11 mouse cellular contexts compared by ENCODE assay signal in genomic region chr16:49905041-49905440, GRCm38 (mm10).
DNase-seq lines count a peak whose midpoint lies in the region; ATAC-seq and TF ChIP-seq lines count a peak whose summit lies in the region.
"Had no signal": no experiment of that assay in that cellular context is flagged by ENCODE, and none has a peak within 500 bp of the region (broad histone marks: within the 10 kb centered on the region; RNA-seq: fewer than 3 reads in every experiment).

No protein-coding gene starts in this region.

- no peak overlapping the region for H3K9ac ChIP-seq in heart, postnatal 0 days (replicated peaks; ENCODE audit: low read depth, low read length)
- H3K9ac ChIP-seq in liver, embryonic 14.5 days (replicated peaks) = 0 out of 2 replicates have a peak overlapping the region, but pooled peaks have one; percentile 34
- H3K9ac ChIP-seq: forebrain, embryonic 12.5 days had no signal

- no peak for TF ChIP-seq CTCF in heart, postnatal 0 days (IDR thresholded peaks at IDR 0.05; ENCODE audit: low read depth)
- TF ChIP-seq CTCF in liver, embryonic 14.5 days (IDR thresholded peaks at IDR 0.05; ENCODE audit: low read depth) = no peak

- H3K4me2 ChIP-seq in heart, postnatal 0 days (ENCODE audit: low read depth, low read length) = 0 out of 2 replicates have a peak overlapping the region, but pooled peaks have one; percentile 3
- H3K4me2 ChIP-seq in liver, embryonic 14.5 days (ENCODE audit: low read depth) = peak overlapping the region; percentile 37
- H3K4me2 ChIP-seq: forebrain, embryonic 12.5 days had no signal

- intact Hi-C loops in heart, postnatal 36 days (cut with DNase I) = loop anchor here (1.0 kb wide), 1 partner anchor 50 kb away; no protein-coding TSS in a partner anchor
- intact Hi-C loops in left cerebral cortex, postnatal 10 days (cut with DNase I) = no loop called here

- peaks cover 29% of the 10 kb centered on the region for H3K4me1 ChIP-seq in heart, embryonic 10.5 days
- H3K4me1 ChIP-seq in heart, postnatal 0 days (ENCODE audit: control insufficient read depth, insufficient read depth) = peaks cover 27% of the 10 kb centered on the region
- peaks cover 37 to 41% of the 10 kb centered on the region in 2 experiments for H3K4me1 ChIP-seq in liver, embryonic 14.5 days (replicated peaks; ENCODE audit: control insufficient read depth in 2 of 2, insufficient read depth in 2 of 2, low read length in 1 of 2)

- H3K36me3 ChIP-seq in heart, embryonic 10.5 days = no peaks in the 10 kb centered on the region
- H3K36me3 ChIP-seq in heart, postnatal 0 days (replicated peaks; ENCODE audit: control insufficient read depth, insufficient read depth, low read length) = peaks cover 9% of the 10 kb centered on the region
- peaks cover 90% of the 10 kb centered on the region for H3K36me3 ChIP-seq in liver, embryonic 14.5 days (replicated peaks; ENCODE audit: control insufficient read depth, insufficient read depth, low read depth)
- H3K36me3 ChIP-seq: forebrain, embryonic 12.5 days had no signal

- no peak for TF ChIP-seq EP300 in heart, postnatal 0 days (IDR thresholded peaks at IDR 0.05; ENCODE audit: low read depth)
- 0 out of 2 replicates have a peak, but pooled peaks have one; percentile 27 for TF ChIP-seq EP300 in liver, embryonic 14.5 days (IDR thresholded peaks at IDR 0.05; ENCODE audit: low read depth)

- 17% methylated on average over 3 of the region's 3 CpGs for WGBS in heart, embryonic 10.5 days
- WGBS in heart, postnatal 0 days = 32% methylated on average over 3 of the region's 3 CpGs
- 17% methylated on average over 3 of the region's 3 CpGs for whole genome bisulfite sequencing in liver, embryonic 14.5 days (ENCODE audit: insufficient replicate concordance)

- H3K4me3 ChIP-seq in heart, embryonic 10.5 days = no peak overlapping the region
- H3K4me3 ChIP-seq in heart, postnatal 0 days (ENCODE audit: low read depth, low read length) = no peak overlapping the region
- H3K4me3 ChIP-seq in liver, embryonic 14.5 days (ENCODE audit: insufficient read depth in 1 of 2, low read depth in 2 of 2, low read length in 2 of 2) = no peak overlapping the region; a peak in 1 of 4 replicates
- H3K4me3 ChIP-seq: forebrain, embryonic 12.5 days had no signal

- H3K27ac ChIP-seq in heart, embryonic 10.5 days = peak overlapping the region; percentile 83
- H3K27ac ChIP-seq in heart, postnatal 0 days (ENCODE audit: low read depth) = peak overlapping the region; percentile 40
- peak overlapping the region; percentile 49 for H3K27ac ChIP-seq in liver, embryonic 14.5 days
- H3K27ac ChIP-seq: forebrain, embryonic 12.5 days had no signal

- no peak for DNase-seq in heart, embryonic 10.5 days (ENCODE audit: low spot score)
- DNase-seq in heart, postnatal 36 days = no peak
- peak; percentile 48 for DNase-seq in c-Kit-positive CD71-positive TER-119-negative erythroid progenitor cells, embryonic 14.5 days (ENCODE audit: low read depth)
- DNase-seq in heart, postnatal 0 days (ENCODE audit: low spot score) = peak; percentile 71
- DNase-seq in liver, embryonic 14.5 days (ENCODE audit: low read depth in 3 of 3, low spot score in 3 of 3) = peak; percentile 26 to 31 (median 26)
- no peak for DNase-seq in left cerebral cortex, postnatal 10 days (ENCODE audit: extremely low spot score in 1 of 2, low spot score in 2 of 2)
- DNase-seq in kidney, postnatal 25 days = no peak
- DNase-seq: right cerebral cortex, postnatal 4 days; thymus, postnatal 36 days had no signal

- no peaks in the 10 kb centered on the region for H3K27me3 ChIP-seq in heart, embryonic 10.5 days (ENCODE audit: insufficient read depth, poor library complexity, severe bottlenecking)
- no peaks in the 10 kb centered on the region for H3K27me3 ChIP-seq in heart, postnatal 0 days (ENCODE audit: control insufficient read depth, insufficient read depth, low read length)
- no peaks in the 10 kb centered on the region for H3K27me3 ChIP-seq in liver, embryonic 14.5 days (ENCODE audit: control insufficient read depth, insufficient read depth, low read length)
- H3K27me3 ChIP-seq: forebrain, embryonic 12.5 days had no signal

- H3K9me3 ChIP-seq in heart, embryonic 10.5 days = no peaks in the 10 kb centered on the region
- H3K9me3 ChIP-seq in heart, postnatal 0 days (replicated peaks; ENCODE audit: control insufficient read depth, low read length) = no peaks in the 10 kb centered on the region
- H3K9me3 ChIP-seq in liver, embryonic 14.5 days (ENCODE audit: control insufficient read depth, low read length) = no peaks in the 10 kb centered on the region
- H3K9me3 ChIP-seq: forebrain, embryonic 12.5 days had no signal

- peak; percentile 76 for ATAC-seq in heart, postnatal 0 days (ENCODE audit: insufficient read depth, low read depth)
- ATAC-seq in liver, embryonic 14.5 days (ENCODE audit: insufficient read depth) = peak; percentile 64
- no peak for ATAC-seq in erythroblast, adult 5-6 weeks (replicated peaks; ENCODE audit: low FRiP score, poor library complexity, severe bottlenecking)

Comparison
In these comparisons a context has a peak if more than half of its experiments do, and no peak if none do; other contexts are left out.
1. DNase-seq: peak in c-Kit-positive CD71-positive TER-119-negative erythroid progenitor cells, embryonic 14.5 days (single experiment), heart, postnatal 0 days (single experiment) and liver, embryonic 14.5 days (3 of 3); none in heart, embryonic 10.5 days (single experiment), heart, postnatal 36 days (0 of 2), left cerebral cortex, postnatal 10 days (0 of 2) and kidney, postnatal 25 days (0 of 2).
2. Peak in every context shown above with its lines, with median percentiles within 50 percentile points of each other: H3K27ac ChIP-seq.